Mouse (Mus musculus) heart, adult 11 months (tissue): ENCODE results near the gene Tstd2.
A peak's percentile ranks its signal among the peaks of the same experiment; 100 is the strongest.

ENCODE experiments used
- DNase-seq: peaks from one replicate; pipeline ENCODE4 v3.0.0; 2022

The Tstd2 gene

GRCm38 (mm10) chr4:46080261-46080660 is 58.2 kb downstream of the Tstd2 start:
- no peak for DNase-seq

DNA sequence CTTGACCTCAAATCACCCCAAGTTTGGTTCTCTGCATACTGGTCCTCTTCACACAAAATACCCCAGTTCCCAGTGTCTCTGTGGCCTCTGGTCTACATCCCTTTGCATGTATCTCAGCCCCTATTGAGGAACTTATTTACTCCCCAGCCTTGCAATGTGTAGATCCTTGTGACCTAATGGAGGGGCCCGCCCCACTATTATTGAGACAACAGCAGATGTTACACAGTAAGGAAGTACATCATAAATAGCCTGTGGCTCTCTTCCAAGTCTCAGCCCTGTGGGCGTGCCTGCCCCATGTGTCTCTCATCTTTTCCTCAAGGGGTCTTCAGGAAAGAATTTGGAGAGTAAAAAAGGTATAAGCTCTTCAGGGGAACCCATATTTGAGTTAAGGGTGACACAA is 61.6 kb downstream of the Tstd2 start:
- DNase-seq = peak; percentile 96

DNA sequence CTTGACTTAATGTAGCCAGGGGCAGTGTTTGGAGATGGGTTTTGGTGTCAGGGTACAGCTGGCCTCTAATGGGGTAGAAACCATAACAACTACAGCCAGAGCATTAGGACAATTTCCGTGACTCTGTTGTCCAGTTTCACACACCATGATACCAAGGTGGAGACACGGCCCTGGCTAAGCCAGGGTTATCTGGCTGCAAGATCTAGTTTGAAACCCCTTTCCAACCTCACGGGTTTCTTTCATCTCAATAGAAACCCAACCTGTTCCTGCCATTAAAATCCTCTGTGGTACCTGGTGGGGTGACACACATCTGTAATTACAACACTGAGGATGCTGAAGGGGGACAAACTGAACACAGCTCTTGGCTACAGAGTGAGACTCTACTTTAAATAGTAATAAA is 62.8 kb downstream of the Tstd2 start:
- DNase-seq = no peak

- peak; percentile 95 for DNase-seq
Observed at GRCm38 (mm10) chr4:46073736-46074135, 64.8 kb downstream of the Tstd2 start.

- no peak for DNase-seq
Observed at GRCm38 (mm10) chr4:46072631-46073030, 65.9 kb downstream of the Tstd2 start.

DNA sequence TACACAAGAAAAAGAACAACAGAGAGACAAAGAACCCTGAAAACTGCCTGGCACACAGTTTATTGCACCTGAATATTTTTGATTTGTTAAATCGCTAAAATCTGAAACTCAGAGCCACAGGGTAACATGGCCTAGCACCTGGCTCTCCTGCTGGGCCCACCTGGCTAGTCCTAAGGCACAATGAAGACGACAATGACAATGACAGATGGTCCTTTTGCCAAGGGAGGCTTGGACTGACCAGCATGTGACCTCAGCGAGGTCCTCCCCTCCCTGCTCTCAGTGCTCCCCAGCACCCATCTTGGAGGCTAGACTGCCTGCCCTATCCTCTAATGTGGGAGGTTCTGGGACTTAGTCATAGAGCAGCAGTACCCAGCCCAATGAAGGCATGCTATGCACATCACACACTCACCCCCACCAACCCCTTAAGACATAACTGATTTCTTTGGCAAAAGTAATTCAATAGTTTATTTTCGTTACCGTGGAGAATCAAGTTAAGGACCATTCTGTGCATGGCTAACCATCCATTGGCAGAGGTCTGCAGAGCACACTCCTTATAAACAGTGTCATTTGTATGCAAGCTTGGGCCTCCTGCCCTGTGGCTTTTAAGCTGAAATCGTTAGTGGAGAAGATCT is 68.5 kb downstream of the Tstd2 start:
- no peak for DNase-seq

DNA sequence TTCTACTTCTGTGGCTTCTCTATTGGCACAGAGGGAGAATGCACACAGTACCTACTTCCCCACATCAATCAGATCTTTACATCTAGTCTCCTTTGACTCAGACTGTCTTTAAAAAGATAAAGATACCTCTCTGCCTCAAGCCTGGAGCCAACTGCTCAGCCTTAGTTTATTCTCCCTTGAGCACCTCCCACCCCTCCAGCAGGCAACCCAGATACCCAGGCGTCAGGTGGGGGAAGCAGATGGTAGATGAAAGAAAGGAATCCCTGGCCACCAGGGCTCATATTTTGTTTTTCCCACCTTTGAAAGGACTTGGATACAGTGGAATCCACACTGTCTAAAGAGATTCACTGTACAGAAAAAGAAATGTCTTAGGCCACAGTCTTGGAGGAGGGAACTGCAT is 69.9 kb downstream of the Tstd2 start:
- no peak for DNase-seq

- DNase-seq = peak; percentile 91
Observed at GRCm38 (mm10) chr4:46068060-46068459, 70.4 kb downstream of the Tstd2 start.

GRCm38 (mm10) chr4:46065695-46066340 is 72.7 kb downstream of the Tstd2 start:
- peak; percentile 95 for DNase-seq

GRCm38 (mm10) chr4:46064961-46065360 is 73.5 kb downstream of the Tstd2 start:
- peak; percentile 98 for DNase-seq
